Mouse (Mus musculus) neural tube, postnatal 0 days (tissue): ENCODE data around the gene Cers2. TPM values are rescaled to one million over a fixed set of nuclear protein-coding genes. Genes with fewer than 3 reads are reported as not detected.

Source experiments
- polyA plus RNA-seq: library from polyadenylated mRNA; unstranded; fragments of >200 nt; fragmentation: Nextera tagmentation; extraction: Ambion mirVana; gene quantifications from 2 replicates; pipeline ENCODE4 v1.2.1, GENCODE M21; 2015

Cers2 gene
- 84.8 and 88.4 TPM in 2 replicates for polyA plus RNA-seq

GRCm38 (mm10) chr3:95314486-95315093, at the start of gene Cers2:
Gene Cers2, plus strand, starts transcription at chr3:95314791.

GRCm38 (mm10) chr3:95281216-95282126, 33.1 kb upstream of the Cers2 start, which contains the start of the genes Mindy1 and Prune1:
Gene Mindy1, plus strand, starts transcription at chr3:95281345.
Gene Prune1, minus strand, starts transcription at chr3:95282076.

GRCm38 (mm10) chr3:95307100-95307499, 7.5 kb upstream of the Cers2 start, which contains the start of gene Anxa9:
Gene Anxa9, minus strand, starts transcription at chr3:95307176.

DNA sequence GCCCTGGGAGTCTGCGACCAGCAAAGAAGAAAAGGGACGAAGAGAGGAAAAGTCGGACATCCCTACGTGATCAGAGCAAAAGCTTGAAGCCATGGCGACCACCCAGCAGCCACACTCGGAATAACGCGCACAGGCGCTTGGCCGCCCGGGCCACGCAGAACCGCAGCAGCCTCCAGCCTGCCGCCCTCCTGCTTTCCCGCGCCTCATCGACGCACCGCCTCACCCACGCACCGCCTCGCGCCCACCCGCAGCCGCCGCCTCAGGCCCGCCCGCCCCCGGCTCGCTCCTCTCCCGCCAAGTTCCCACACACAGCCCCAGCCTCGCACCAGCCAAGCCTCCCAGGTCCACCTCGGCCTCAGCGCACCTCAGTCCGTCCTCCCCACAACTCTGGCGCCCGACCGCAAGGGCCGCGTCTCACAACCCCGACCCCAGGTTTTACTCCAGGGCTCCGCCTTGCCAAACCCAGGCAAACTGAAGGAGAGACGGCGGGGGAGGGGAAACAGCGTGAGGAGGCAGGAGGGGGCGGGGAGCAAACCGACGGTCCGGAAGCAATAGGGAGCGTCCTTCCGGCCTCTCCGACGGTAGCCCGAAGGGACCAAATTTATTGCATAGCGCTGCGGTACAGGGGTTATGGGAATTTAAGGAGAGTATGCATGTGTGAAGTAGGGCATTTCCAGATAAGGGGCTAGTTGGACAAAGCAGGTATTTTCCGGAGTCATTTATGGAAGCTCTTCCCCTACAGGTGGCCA, 42.3 kb downstream of the Cers2 start, which contains the start of gene Setdb1:
Setdb1 (minus strand) TSS at position 502 of the 749 bp plus-strand sequence.

Other genes starting within 250 kb of the Cers2 start
- 10.7 and 10.9 TPM in 2 replicates for gene Pip5k1a, start 207.9 kb upstream of the Cers2 start, polyA plus RNA-seq
- 89.2 and 101 TPM in 2 replicates for gene Vps72, start 203.8 kb upstream of the Cers2 start, polyA plus RNA-seq
- gene Tmod4, start 190.3 kb upstream of the Cers2 start, polyA plus RNA-seq: 0.50 and 0.79 TPM in 2 replicates
- 78.6 and 80.8 TPM in 2 replicates for gene Scnm1, start 180.8 kb upstream of the Cers2 start, polyA plus RNA-seq
- 41.0 and 41.2 TPM in 2 replicates for gene Lysmd1, start 180.7 kb upstream of the Cers2 start, polyA plus RNA-seq
- 4.7 and 4.8 TPM in 2 replicates for gene Tnfaip8l2, start 172.4 kb upstream of the Cers2 start, polyA plus RNA-seq
- 14.0 and 15.0 TPM in 2 replicates for gene Sema6c, start 154.3 kb upstream of the Cers2 start, polyA plus RNA-seq
- 2.5 and 2.6 TPM in 2 replicates for gene Gabpb2, start 96.9 kb upstream of the Cers2 start, polyA plus RNA-seq
- gene Cdc42se1, start 86.1 kb upstream of the Cers2 start, polyA plus RNA-seq: 53.0 and 55.2 TPM in 2 replicates
- gene Mllt11, start 82.6 kb upstream of the Cers2 start, polyA plus RNA-seq: 348 and 378 TPM in 2 replicates
- 0.22 TPM in 1 of 2 replicates, not detected in the other for gene Gm128, start 73.2 kb upstream of the Cers2 start, polyA plus RNA-seq
- gene Bnipl, start 63.6 kb upstream of the Cers2 start, polyA plus RNA-seq: not detected in 2 replicates
- 31.0 and 32.1 TPM in 2 replicates for gene Mindy1, start 33.4 kb upstream of the Cers2 start, polyA plus RNA-seq
- 47.1 and 55.4 TPM in 2 replicates for gene Prune1, start 32.7 kb upstream of the Cers2 start, polyA plus RNA-seq
- 0.28 TPM in 2 replicates for gene Anxa9, start 7.6 kb upstream of the Cers2 start, polyA plus RNA-seq
- 22.5 and 24.6 TPM in 2 replicates for gene Setdb1, start 42.4 kb downstream of the Cers2 start, polyA plus RNA-seq
- gene 4930558C23Rik, start 88.0 kb downstream of the Cers2 start, polyA plus RNA-seq: not detected in 2 replicates
- 9.4 and 10.5 TPM in 2 replicates for gene Arnt, start 119.6 kb downstream of the Cers2 start, polyA plus RNA-seq
- gene Ctsk, start 184.5 kb downstream of the Cers2 start, polyA plus RNA-seq: 15.4 and 31.3 TPM in 2 replicates
- 38.5 and 40.3 TPM in 2 replicates for gene Ctss, start 212.0 kb downstream of the Cers2 start, polyA plus RNA-seq
- not detected in 2 replicates for gene Hormad1, start 244.9 kb downstream of the Cers2 start, polyA plus RNA-seq